Mouse (Mus musculus): ENCODE measurements at regions not wholly inside any gene's neighbourhood (a gene's known extent, or its start where the extent isn't known, plus 50 kb on each side); places are given as distances from the start of the nearest gene placed in this dataset.

- ATAC-seq (ENCODE audit: insufficient number of reproducible peaks, low FRiP score, low TSS enrichment), result peak; percentile 60
These were observed 117.2 kb upstream of the Lhx1 start for GRCm38 (mm10) chr11:84642300-84643106.

DNA sequence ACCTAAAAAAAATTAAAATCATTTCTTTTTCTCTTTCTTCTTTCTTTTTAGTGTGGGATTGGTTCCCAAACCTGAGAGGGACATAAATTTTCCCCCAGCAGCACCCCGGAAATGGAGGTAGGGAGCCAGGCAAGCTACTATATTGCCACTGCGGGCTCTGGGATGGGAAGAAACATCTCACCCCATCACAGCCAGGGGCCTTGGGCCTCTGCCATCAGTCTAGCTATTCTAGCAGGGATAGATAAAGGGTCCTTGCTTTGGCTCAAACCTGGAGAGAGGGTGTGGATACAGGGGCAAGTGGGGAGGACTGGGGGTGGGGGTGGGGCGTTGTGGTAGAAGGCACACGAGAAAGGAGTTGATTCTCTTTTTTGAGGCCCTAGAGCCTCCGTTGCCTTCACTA lies 116.3 kb upstream of the Lhx1 start:
- ATAC-seq (ENCODE audit: insufficient number of reproducible peaks, low FRiP score, low TSS enrichment), result no peak

- no peak for ATAC-seq (ENCODE audit: insufficient number of reproducible peaks, low FRiP score, low TSS enrichment)
These were observed 113.0 kb upstream of the Lhx1 start for GRCm38 (mm10) chr11:84638353-84638752.

DNA sequence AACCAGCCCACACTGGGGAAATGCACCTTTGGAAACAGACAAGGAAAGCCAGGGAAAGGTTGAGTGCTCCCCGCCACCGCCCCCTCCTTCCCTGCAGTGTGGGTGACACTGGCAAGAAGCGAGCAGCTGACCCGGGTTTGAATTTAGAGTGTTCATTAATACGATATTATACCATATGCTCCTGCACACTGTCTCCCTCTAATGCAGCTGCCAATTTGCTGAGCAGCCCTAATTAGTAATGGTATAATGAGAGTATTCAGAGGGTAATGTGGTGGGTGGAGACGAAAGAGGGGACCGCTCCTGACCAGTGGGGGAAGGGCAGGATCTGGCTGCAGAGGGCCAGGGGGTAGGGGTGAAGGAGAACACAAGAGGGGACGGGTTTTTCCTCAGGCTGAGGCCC lies 111.9 kb upstream of the Lhx1 start:
- no peak for ATAC-seq (ENCODE audit: insufficient number of reproducible peaks, low FRiP score, low TSS enrichment)

- no peak for ATAC-seq (ENCODE audit: insufficient number of reproducible peaks, low FRiP score, low TSS enrichment)
These were observed 109.7 kb upstream of the Lhx1 start for GRCm38 (mm10) chr11:84634990-84635389.

GRCm38 (mm10) chr11:84633300-84633699 lies 108.0 kb upstream of the Lhx1 start:
- ATAC-seq (ENCODE audit: insufficient number of reproducible peaks, low FRiP score, low TSS enrichment), result no peak

DNA sequence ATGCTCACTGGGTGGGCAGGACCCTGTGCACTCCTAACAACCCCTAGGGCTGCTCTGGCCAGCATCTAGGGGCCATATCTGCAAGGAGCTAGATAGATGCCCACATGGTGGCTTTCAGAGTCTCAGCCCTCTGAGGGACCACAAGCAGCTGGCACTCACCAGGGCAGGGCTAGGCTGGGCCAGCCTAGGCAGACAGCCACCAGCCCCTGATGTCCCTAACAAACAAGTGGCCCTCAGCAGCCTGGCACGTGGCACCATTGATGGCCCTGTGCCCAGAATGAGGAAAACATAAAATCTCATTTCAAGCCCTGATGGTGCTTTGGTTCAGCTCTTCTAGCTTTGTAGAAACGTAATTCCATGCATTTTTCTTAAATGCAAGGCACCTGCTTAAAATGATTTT lies 102.8 kb upstream of the Lhx1 start:
- peak; percentile 65; the same call in 1 of the 2 replicates for ATAC-seq (ENCODE audit: insufficient number of reproducible peaks, low FRiP score, low TSS enrichment)

DNA sequence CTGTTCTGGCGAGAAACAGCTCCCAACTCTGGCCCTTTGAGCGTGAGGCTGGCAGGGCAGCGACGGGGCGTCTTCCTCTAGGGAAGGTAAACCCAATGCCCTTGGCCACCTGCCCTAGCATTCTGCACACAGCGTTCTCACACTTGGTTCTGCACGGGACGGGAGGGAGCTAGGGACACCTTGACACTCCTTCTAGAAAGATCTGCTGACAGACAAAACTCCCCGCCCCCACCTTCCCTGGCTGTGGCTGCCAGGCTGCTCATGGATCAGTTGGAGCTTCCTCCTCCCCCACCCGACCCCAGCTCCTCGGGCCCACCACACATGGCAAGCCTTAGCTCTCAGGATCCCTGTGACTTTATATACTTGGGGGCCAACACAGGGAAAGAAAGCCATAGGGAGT lies 102.3 kb upstream of the Lhx1 start:
- ATAC-seq (ENCODE audit: insufficient number of reproducible peaks, low FRiP score, low TSS enrichment), result peak; percentile 6; the same call in 1 of the 2 replicates

- ATAC-seq (ENCODE audit: insufficient number of reproducible peaks, low FRiP score, low TSS enrichment), result no peak
These were observed 101.9 kb upstream of the Lhx1 start for GRCm38 (mm10) chr11:84627259-84627658.

- no peak for ATAC-seq (ENCODE audit: insufficient number of reproducible peaks, low FRiP score, low TSS enrichment)
These were observed 98.8 kb upstream of the Lhx1 start for GRCm38 (mm10) chr11:84624100-84624499.

DNA sequence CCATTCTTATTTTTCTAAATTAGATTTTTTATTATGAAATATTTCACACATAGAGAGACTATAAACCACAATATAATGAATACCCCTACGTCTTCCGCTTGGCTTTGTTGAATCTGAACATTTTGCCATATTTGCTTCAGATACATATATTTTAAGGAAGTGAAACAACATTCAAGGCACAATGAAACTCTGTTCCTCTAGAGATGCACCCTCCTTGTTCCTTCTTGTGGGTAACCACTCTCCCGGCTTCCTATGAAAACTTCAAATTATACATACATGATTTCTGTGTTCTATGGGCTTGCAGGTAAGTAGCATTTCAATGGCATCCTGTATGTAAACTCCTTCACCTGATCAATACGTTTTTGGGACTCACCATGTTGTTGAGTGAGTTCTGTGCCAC lies 94.4 kb upstream of the Lhx1 start:
- no peak for ATAC-seq (ENCODE audit: insufficient number of reproducible peaks, low FRiP score, low TSS enrichment)

- ATAC-seq (ENCODE audit: insufficient number of reproducible peaks, low FRiP score, low TSS enrichment), result no peak
These were observed 93.2 kb upstream of the Lhx1 start for GRCm38 (mm10) chr11:84618576-84618975.

DNA sequence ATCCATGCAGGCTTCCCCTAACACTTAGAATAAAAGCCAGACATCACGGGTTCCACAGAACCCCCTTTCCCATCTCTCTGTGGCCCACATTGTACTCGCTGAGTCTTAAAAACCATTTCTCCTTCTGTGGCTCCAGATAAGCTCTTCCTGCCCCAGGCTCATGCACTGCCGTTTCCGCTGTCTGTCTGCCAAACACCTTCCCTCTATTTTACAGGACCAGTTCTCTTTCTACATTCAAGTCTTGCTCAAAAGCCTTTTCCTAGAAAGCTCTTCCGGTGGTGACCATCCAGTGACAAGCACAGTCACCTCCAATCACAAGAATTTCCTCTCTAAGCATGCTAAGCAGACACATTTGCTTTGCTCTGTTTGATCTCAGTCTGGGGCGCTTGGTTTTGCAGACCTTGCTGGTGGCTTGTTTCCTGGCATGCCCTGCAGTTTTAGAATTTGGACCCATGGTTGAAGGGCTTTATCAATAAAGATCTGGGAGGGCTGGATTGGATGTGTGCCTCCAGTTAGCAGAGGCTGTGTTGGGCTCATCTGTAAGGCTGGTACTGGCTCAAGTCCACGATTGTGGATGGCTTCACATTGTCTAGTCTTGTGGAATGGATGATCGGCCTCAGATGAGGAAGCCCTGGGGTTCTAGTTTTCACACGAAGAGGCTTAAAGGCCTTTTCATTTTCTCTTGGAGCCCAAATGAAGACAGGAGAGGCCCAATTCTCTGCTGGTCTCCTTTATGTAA lies 87.8 kb upstream of the Lhx1 start:
- no peak for ATAC-seq (ENCODE audit: insufficient number of reproducible peaks, low FRiP score, low TSS enrichment)

DNA sequence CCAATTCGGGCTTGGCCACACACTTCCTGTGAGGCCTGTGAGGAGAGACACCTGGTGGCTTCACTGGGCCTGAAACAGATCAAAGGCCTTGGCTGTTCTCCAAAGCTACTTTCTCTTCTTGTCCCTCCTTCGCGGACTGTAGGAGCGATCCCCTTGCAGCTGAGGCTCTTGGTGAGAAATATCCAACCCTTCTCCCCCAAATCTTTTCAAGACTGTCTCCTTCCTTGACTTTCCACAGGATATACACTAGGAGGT lies 86.2 kb upstream of the Lhx1 start:
- ATAC-seq (ENCODE audit: insufficient number of reproducible peaks, low FRiP score, low TSS enrichment), result no peak

GRCm38 (mm10) chr11:84610774-84611624 lies 85.7 kb upstream of the Lhx1 start:
- ATAC-seq (ENCODE audit: insufficient number of reproducible peaks, low FRiP score, low TSS enrichment), result no peak

DNA sequence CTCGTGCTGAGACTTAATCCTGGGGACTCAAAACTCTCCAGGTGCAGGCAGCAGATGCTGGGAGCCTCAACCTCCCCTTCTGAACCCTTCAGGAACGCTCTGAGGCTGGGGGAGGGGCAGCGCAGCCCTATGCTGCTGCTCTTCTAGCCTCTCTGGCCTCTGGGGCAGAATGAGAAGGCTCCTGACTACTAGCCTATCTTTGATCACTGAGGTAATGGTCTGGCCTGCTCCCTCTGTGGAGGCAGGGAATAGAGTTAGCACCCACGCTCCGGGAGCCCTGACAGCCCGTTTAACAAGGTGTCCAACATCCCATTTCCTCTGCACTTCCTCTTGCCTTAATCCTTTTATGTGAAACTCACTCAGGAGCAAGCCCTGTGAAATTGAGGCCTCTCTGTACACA lies 79.4 kb upstream of the Lhx1 start:
- ATAC-seq (ENCODE audit: insufficient number of reproducible peaks, low FRiP score, low TSS enrichment), result no peak

DNA sequence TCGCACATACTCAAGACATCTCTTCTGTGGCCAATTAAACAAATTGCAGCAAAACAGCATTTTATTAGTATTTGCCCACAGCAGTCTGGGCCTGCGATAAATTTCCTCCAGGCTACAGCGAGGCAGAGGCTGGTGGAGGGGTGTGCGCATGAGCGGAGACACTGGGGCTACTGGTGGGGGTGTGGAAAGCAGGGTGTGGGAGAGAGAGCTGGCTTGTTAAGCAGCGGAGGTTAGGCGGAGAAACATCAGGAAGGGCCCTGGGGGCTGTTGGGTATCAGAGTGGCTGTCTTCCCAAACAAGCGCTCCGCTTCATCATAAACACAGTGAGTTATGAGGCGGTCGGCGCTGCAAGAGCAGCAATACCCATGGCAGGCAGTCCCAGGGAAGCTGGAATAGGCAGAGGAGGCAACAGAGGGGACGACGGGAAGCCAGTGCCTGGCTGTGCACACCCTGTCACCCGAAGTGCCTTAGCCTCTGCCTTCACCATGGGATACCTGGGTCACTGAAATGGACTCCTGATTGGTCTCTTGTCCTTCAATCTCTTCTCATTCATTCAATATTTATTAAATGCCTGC lies 74.0 kb upstream of the Lhx1 start:
- ATAC-seq (ENCODE audit: insufficient number of reproducible peaks, low FRiP score, low TSS enrichment), result no peak

DNA sequence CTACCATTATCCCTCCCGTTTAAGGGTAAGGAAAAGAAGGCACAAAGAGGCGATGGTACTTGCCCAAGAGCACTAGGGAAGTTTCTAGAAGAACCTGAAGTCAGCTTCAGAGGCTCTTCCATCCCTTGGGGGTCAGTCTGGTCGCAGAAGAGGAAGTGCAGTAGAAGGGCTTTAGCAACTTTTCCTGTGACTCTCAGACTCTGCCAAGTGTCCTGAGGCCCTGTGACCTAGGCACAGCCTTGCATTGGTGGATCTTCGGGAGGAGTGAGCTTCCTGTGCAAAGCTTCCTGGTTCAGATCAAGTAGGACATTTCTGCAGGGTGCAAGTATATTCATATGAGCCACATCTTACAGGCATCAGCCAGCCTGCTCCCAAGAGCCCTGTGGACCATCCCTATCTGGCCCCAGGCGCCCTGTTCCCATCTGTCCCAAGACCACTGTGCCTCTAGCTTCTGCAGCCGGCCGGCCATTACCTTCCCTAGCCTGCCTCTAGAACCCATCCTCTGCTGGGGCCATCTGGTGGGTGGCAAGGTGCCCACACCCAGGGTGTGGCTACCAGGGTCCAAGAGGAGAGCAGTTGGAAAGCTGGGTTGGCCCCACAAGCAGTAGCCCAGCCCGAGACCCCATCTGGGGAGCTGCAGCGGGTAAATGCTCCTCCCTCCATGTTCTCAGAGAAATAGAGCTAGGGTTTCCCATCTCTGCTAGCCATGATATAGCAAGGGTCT lies 72.4 kb upstream of the Lhx1 start:
- ATAC-seq (ENCODE audit: insufficient number of reproducible peaks, low FRiP score, low TSS enrichment), result no peak

DNA sequence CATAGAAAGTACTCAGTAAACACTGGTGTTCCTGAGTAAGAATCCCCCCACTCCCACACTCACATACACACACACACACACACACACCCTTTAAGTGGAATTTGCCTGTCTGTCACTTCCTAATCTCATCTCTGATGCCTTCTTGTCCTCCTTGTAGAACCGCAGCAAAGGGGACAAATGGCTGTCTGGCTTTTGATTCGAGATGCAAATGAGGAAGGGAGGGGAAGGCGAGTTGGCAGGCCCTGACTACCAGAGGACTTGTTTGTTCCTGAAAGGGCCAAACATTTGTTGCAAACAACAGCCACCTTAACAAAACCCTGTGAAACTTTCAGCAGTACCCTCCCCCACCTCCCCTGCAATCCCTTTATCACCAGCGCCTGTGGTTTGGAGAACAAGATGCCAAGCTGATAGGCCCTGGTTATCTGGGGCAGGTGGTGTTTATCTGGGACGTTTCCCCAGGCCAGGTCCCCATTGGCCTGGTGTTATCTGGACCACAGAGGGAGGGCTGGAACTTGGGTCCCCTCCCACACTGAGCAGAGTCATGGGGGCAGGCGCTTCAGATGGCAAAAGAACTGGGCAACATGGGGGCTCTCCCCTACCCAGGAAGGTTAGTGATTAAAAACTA lies 67.5 kb upstream of the Lhx1 start:
- ATAC-seq (ENCODE audit: insufficient number of reproducible peaks, low FRiP score, low TSS enrichment), result no peak

- ATAC-seq (ENCODE audit: insufficient number of reproducible peaks, low FRiP score, low TSS enrichment), result no peak
These were observed 61.8 kb upstream of the Lhx1 start for GRCm38 (mm10) chr11:84587107-84587506.
